Mouse (Mus musculus): ENCODE data around the gene Pusl1.
A peak's percentile ranks its signal among the peaks of the same experiment; 100 is the strongest.

Gene Pusl1

GRCm38 (mm10) chr4:155843231-155843630, 48.4 kb downstream of the Pusl1 start:
- no peak for DNase-seq (ENCODE audit: low read depth, low spot score)

GRCm38 (mm10) chr4:155841651-155842270, 49.8 kb downstream of the Pusl1 start:
- DNase-seq (ENCODE audit: low read depth, low spot score): no peak

- DNase-seq (ENCODE audit: low read depth, low spot score): peak; percentile 64
Observed at GRCm38 (mm10) chr4:155841003-155841454, 50.6 kb downstream of the Pusl1 start.

GRCm38 (mm10) chr4:155840076-155841002, 51.2 kb downstream of the Pusl1 start:
- DNase-seq (ENCODE audit: low read depth, low spot score): peak; percentile 7

GRCm38 (mm10) chr4:155839483-155839910, 52.1 kb downstream of the Pusl1 start, which contains the start of gene Mxra8:
Mxra8 (plus strand) TSS chr4:155839680.
- DNase-seq (ENCODE audit: low read depth, low spot score): peak; percentile 89

- no peak for DNase-seq (ENCODE audit: low read depth, low spot score)
Observed at GRCm38 (mm10) chr4:155838187-155839153, 53.1 kb downstream of the Pusl1 start.
